Mouse (Mus musculus) limb, embryonic 14.5 days (tissue): ENCODE measurements at regions not wholly inside any gene's neighbourhood (a gene's known extent, or its start where the extent isn't known, plus 50 kb on each side); places are given as distances from the start of the nearest gene placed in this dataset.

Source experiments
- ATAC-seq: fragments of 200-750 bp; cut with Nextera tagmentation; 2 replicates; pipeline ENCODE4 v1.8.0; 2017; ENCODE audit warnings: low read depth, moderate number of reproducible peaks, moderate TSS enrichment; ENCODE audit not compliant: low FRiP score
- DNase-seq: peaks from one replicate; pipeline ENCODE4 v3.0.0-alpha.2; 2015; ENCODE audit warnings: low spot score
- H3K27ac ChIP-seq: fragments of 300-500 bp; sonication (generic); replicated peaks from 2 replicates; pipeline ENCODE4 v1.5.1; 2014; ENCODE audit warnings: low read depth, mild to moderate bottlenecking, low read length, moderate library complexity, mixed read lengths
- H3K27me3 ChIP-seq: fragments of 300-500 bp; sonication (generic); 2 replicates; pipeline ENCODE4 v1.6.1; 2014; ENCODE audit warnings: low read length, mixed read lengths; ENCODE audit not compliant: control insufficient read depth, insufficient read depth
- H3K36me3 ChIP-seq: fragments of 300-500 bp; sonication (generic); 2 replicates; pipeline ENCODE4 v1.6.1; 2014; ENCODE audit warnings: mild to moderate bottlenecking, low read length, moderate library complexity, mixed read lengths; ENCODE audit not compliant: control insufficient read depth, insufficient read depth
- H3K4me1 ChIP-seq: fragments of 300-500 bp; sonication (generic); 2 replicates; pipeline ENCODE4 v1.6.1; 2014; ENCODE audit warnings: antibody characterized with exemption, low read length, mixed read lengths; ENCODE audit not compliant: control insufficient read depth, insufficient read depth
- H3K4me2 ChIP-seq: fragments of 300-500 bp; sonication (generic); replicated peaks from 2 replicates; pipeline ENCODE4 v1.6.1; 2014; ENCODE audit warnings: low read depth, mild to moderate bottlenecking, low read length, moderate library complexity; ENCODE audit not compliant: severe bottlenecking
- H3K4me3 ChIP-seq: fragments of 300-500 bp; sonication (generic); replicated peaks from 2 replicates; pipeline ENCODE4 v1.5.1; 2014; ENCODE audit warnings: low read length
- H3K9ac ChIP-seq: fragments of 300-500 bp; sonication (generic); 2 replicates; pipeline ENCODE4 v1.6.1; 2014; ENCODE audit warnings: mild to moderate bottlenecking, low read depth, low read length, moderate library complexity; ENCODE audit not compliant: severe bottlenecking
- H3K9me3 ChIP-seq: fragments of 300-500 bp; sonication (generic); 2 replicates; pipeline ENCODE4 v1.6.1; 2016; ENCODE audit warnings: low read length; ENCODE audit not compliant: control insufficient read depth
- POLR2A ChIP-seq: fragments of 200-500 bp; IDR thresholded peaks from 2 replicates; pipeline ENCODE4 v1.8.0; 2012; ENCODE audit warnings: inconsistent platforms, mild to moderate bottlenecking, moderate library complexity, borderline replicate concordance; ENCODE audit not compliant: insufficient read depth, insufficient read length; ENCODE audit errors: extremely low read depth
- WGBS: fragments of 180-500 bp; shearing (Covaris S2); extraction: QIAGEN DNeasy Blood & Tissue Kit; methylation state at CpG from one replicate; pipeline ENCODE4 v1.1.7; 2014; 5-methylcytosine and 5-hydroxymethylcytosine counted together

DNA sequence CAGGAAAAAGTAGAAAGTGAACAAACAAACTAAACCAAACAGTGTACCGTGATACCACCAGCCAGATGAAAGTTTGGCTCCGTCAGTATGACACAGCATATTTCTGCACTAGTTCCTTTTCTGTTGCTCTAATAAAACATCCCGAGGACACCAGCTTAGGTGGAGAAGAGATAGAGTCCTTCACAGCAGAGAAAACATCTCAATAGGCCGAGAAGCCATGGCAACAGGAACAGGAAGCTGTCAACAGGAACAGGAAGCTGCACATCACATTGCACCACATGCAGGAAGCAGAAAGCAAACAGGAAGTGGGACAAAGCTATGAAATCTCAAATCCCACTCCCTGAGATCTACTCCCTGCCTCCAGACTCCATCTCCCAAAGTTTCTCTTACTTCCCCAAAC lies 71.4 kb upstream of the Gli2 start:
- Histone ChIP-seq H3K4me2 (no peak overlapping the region), H3K9me3 (no peaks in the 10 kb centered on the region), H3K27me3 (no peaks in the 10 kb centered on the region), H3K4me3 (no peak overlapping the region), H3K4me1 (no peaks in the 10 kb centered on the region), H3K9ac (no peak overlapping the region), H3K27ac (no peak overlapping the region), H3K36me3 (no peaks in the 10 kb centered on the region)
- TF ChIP-seq POLR2A: no peak
- ATAC-seq: no peak
- 88% methylated on average over 4 of the region's 4 CpGs for WGBS
- DNase-seq: no peak

GRCm38 (mm10) chr1:119124063-119124462 lies 70.6 kb upstream of the Gli2 start:
- 59% methylated on average over 2 of the region's 2 CpGs for WGBS
- no peaks in the 10 kb centered on the region for H3K4me1 ChIP-seq
- DNase-seq (no peak), ATAC-seq (no peak)
- no peak overlapping the region for H3K27ac ChIP-seq
- H3K9me3 ChIP-seq: no peaks in the 10 kb centered on the region
- H3K4me2 ChIP-seq: no peak overlapping the region
- no peak overlapping the region for H3K9ac ChIP-seq
- H3K36me3 ChIP-seq: no peaks in the 10 kb centered on the region
- H3K27me3 ChIP-seq: no peaks in the 10 kb centered on the region
- H3K4me3 ChIP-seq: no peak overlapping the region
- TF ChIP-seq POLR2A: no peak

DNA sequence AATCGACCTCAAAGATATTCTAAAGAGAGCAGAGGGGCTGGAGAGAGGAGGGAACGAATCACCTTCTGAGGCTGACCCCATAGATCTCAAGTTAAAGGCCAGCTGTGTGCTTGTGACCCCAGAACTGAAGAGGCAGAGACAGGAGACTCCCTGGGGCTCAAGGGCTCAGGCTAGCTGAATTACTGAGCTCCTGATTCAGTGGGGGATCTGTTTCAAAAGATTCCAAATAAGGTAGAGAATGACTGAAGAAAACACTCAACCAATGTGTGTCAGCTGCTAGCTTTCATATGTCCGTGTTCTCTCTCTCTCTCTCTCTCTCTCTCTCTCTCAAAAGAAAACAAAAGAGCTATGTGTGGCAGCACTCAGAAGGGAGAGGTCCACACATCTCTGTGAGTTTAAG lies 70.0 kb upstream of the Gli2 start:
- H3K9ac ChIP-seq: no peak overlapping the region
- 49% methylated on average over 3 of the region's 3 CpGs for WGBS
- no peak overlapping the region for H3K4me2 ChIP-seq
- H3K27ac ChIP-seq: no peak overlapping the region
- no peak for TF ChIP-seq POLR2A
- no peak for DNase-seq
- no peak overlapping the region for H3K4me3 ChIP-seq
- H3K36me3 ChIP-seq: no peaks in the 10 kb centered on the region
- no peaks in the 10 kb centered on the region for H3K4me1 ChIP-seq
- no peaks in the 10 kb centered on the region for H3K9me3 ChIP-seq
- no peaks in the 10 kb centered on the region for H3K27me3 ChIP-seq
- ATAC-seq: no peak

GRCm38 (mm10) chr1:119122975-119123374 lies 69.6 kb upstream of the Gli2 start:
- no peak for ATAC-seq
- H3K4me1 ChIP-seq: no peaks in the 10 kb centered on the region
- H3K27me3 ChIP-seq: no peaks in the 10 kb centered on the region
- H3K9ac ChIP-seq: no peak overlapping the region
- H3K36me3 ChIP-seq: no peaks in the 10 kb centered on the region
- no peak overlapping the region for H3K4me3 ChIP-seq
- DNase-seq: no peak
- no peak overlapping the region for H3K4me2 ChIP-seq
- no peak for TF ChIP-seq POLR2A
- WGBS: 73% methylated on average over 6 of the region's 6 CpGs
- no peak overlapping the region for H3K27ac ChIP-seq
- H3K9me3 ChIP-seq: no peaks in the 10 kb centered on the region

- no peak for TF ChIP-seq POLR2A
- DNase-seq (no peak), ATAC-seq (no peak)
- no peaks in the 10 kb centered on the region for H3K27me3 ChIP-seq
- no peaks in the 10 kb centered on the region for H3K9me3 ChIP-seq
- H3K4me2 ChIP-seq: no peak overlapping the region
- no peak overlapping the region for H3K27ac ChIP-seq
- no peak overlapping the region for H3K4me3 ChIP-seq
- WGBS: 41% methylated on average over 8 of the region's 8 CpGs
- no peak overlapping the region for H3K9ac ChIP-seq
- no peaks in the 10 kb centered on the region for H3K36me3 ChIP-seq
- no peaks in the 10 kb centered on the region for H3K4me1 ChIP-seq
Measured at GRCm38 (mm10) chr1:119119863-119120569, 66.6 kb upstream of the Gli2 start.
